Mouse (Mus musculus) retina, adult 2 months (tissue): ENCODE measurements around the gene Fam53b.
"Not testable (repeated sequence)": the region's sequence is repeated elsewhere in the genome, so short reads cannot be mapped to it uniquely, and the experiment has no call there.

Experiments
- DNase-seq: peaks from one replicate; pipeline ENCODE4 v3.0.0-alpha.2; 2012; ENCODE audit warnings: low read depth, low spot score

Fam53b gene

DNA sequence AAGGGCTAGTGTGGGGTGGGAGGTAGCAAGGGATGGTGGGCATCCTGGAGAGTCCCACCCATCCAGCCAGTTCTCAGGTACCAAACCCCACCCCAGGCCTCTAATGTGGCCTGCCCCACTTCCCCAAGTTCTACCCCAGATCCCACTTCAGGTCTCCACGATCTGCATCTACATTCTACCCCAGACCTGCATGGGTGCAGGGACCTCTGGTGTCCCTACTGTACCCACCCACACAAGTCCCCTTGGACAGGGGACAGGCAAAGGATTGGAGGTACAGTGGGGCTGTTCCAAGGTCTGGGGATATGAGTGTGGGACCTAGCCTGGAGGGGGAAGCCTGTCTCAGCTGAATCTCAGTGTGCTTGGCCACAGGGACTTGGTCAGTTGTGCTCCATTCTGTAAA lies 131.9 kb downstream of the Fam53b start:
- DNase-seq: no peak

DNA sequence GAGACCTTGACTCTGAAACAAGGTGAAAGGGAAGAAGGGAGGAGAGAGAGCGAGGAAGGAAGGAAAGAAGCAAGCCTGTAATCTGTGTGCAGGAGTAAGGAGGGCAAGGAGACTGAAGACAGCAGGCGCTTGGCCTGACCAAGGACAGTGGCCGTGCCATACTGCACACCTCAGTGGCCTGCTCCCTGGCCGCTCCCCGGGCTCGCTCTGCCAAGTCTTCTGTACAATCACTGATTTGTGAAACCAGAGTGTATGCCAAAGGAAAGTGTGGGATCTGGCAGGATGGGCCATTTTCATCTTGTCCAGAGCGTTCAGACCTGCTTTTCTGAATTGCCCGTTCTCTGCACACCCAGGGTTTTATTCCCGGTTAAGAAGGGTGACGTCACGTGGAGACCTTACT lies 132.4 kb downstream of the Fam53b start:
- DNase-seq: no peak

DNA sequence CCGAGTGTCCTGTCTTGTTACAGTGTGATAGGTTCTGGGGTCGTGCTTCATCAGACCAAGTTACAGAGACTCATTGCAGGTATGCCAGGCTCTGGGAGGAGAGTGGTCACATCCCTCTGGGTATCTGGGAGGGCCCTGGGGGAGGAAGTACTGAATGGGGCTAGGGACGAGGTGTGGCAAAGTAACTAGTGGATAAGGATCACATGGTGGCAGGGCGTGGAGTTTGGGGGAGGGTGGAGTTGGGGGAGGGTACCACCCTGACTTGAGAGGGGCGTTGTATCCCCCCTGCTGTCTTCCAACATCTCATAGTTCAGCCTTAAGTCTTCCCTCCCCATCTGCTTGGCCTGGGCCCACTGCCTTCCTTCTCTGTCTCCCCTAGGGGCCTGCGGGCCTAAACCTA lies 134.1 kb downstream of the Fam53b start:
- DNase-seq: no peak

- DNase-seq: no peak
These were observed 134.6 kb downstream of the Fam53b start for GRCm38 (mm10) chr7:132679117-132679516.

GRCm38 (mm10) chr7:132675922-132676321 lies 137.8 kb downstream of the Fam53b start:
- DNase-seq: no peak

DNA sequence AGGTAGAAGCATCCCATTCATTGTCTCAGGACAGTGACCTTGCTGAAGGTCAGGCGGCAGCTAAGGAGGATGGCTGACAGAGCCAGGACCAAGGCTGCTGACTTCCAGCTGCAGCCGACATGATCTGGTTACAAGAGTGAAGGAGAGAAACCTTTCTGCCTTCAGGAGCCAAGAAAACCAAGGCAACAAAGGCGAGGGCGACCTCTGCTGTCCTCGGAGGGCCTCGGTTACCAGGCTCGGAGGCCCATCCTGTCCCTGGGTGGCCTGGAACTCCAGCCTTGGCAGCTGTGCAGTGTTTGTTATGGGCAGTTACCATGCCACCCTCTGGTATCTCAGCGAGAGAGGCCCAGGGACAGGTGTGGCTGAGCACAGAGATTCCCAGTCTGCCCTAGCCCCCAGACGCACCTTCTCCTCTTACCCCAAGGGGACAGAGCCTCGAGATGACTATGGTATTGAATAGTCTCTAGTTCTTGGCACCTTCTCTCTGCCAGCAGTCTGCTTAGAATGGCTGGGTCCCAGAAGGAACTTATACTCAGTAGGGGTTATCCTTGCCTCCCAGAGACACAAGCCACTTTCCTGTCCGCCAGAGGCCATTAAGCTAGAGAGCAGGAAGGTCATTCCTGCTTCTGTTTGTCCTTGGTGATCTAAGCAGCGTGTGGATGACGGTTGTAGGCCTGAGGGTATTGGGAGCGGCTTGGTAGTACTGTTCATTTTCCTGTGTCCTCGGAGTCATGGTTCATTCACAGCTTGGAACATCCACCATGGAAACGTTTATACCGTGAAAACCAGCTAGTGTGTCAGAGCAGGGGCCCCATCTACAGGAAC lies 139.5 kb downstream of the Fam53b start:
- DNase-seq: no peak

DNA sequence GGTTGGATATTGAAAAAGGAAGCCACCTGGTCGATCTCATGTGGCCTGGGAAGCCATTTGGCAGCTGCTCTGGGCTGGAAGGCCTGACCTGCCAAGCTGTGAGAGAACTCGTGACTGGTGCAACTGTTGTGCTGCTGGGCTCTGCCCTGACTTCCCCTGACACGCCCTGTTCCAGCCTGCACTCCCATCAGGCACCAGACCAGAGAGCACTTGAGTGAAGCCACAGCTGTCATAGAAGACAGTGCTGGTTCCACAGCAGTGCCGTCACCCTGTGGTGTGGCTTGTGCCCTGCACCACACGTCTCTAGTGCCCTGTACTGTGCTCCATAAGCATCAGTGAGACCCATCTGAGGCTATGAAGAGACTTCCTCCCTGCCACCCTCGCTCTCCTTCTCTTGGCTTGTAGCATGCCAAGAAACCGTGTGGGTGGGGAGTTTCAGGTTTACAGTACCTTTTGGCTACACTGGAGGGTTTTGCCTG lies 141.2 kb downstream of the Fam53b start:
- no peak for DNase-seq

DNA sequence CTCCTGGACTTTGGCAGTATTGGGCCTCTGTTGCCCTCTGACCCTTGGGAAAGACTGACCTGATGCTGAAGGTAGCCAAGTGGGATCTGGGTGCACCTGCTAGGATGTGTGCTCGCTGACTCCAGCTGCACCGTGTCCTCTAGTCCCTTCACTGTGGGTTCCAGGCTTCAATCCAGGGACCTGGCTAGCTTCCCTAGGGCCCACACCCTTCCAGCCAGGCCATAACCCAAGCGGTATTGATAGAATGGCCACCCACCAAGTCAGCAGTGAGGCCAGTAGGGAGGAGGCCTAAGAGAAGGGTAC lies 142.9 kb downstream of the Fam53b start:
- DNase-seq: no peak

DNA sequence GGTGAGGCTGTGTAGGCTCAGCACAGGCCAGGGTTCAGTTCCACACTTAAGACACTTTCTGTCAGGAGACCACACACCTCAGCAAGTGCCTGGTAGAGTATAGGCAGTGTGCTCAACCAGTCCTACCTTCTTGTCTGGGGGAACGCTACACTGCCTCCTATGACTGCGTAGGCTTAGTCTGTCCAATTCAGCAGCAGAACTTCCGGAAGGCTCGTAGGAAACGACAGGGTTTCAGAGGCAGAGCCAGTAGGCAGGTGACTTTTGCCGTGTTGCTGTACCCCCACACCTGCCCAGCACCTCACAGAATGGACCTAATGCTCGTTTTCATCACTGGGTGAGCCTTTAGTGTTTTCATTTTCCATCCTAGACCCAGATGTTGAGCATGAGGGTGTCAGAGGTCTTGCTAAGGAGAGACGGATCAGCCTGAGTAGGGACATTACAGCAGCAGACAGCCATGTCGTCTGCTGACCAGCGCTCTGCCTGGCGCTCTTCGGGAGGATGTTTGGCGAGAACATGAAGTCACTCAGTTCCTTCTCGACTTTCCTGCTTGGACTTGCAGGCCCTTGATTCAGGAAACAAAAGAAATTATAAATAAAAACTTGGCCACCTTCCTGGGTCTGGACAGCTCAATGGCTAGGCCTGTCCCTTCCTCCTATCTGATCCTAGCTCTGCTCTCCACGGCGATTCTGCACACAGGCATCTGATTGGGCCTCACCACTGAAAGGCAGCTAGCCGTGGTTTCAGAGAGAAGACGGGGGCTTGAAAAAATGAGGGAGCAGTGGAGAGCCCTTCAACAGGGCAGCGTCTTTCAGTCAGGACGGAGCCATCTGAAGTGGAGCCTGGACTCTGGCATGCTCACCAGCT lies 143.5 kb downstream of the Fam53b start:
- no peak for DNase-seq

DNA sequence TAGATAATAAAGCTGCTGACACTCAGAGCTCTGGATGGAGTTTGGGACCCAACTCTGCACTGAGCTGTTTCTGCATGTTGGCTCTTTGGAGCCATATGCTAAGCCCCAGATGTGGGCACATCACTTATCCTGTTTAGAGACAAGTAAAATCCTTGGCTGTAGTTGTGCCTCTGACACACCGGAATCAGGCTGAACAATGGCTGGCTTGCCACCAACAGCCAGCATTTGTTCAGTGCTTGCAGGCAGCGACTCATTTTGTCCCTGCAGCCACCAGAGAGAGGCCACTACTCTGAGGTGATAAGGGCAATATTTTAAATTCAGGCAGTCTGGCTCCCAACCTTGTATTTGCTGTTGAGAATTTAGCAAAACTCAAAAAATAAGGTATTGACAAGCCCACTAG lies 145.1 kb downstream of the Fam53b start:
- DNase-seq: no peak

GRCm38 (mm10) chr7:132666516-132666915 lies 147.2 kb downstream of the Fam53b start:
- DNase-seq: no peak

DNA sequence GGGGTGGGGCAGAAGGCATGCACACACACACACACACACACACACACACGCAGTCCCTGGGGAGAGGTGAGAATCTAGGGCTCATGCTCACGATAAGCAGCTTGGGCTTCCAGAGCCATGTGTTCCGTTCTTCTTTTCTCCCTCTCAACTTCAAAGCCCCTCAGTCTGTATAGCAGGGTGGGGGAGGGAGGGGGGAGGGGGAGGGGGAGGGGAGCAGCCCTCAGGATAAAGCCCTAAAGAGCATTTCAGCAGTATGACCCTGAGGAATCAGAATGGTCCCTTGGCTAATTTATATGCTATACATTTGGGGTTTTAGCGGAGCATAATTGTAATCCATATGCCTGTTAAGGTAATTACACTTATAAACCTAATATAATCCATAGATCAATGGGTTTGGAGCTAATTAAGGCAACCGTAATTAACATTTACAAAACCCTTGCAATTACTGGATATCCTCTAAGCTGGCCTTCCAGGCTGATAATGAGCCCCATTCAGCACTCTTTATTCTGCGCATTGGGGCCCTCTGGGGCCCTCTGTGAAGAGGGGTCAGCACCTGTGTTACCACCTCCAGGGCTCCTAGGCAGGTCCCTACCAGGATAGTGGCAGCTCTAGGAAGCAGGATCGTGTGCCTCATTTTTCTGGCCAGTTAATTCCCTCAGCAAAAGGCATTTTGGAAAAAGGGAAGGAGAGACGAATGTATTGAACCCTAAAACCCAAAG lies 147.9 kb downstream of the Fam53b start:
- no peak for DNase-seq

DNA sequence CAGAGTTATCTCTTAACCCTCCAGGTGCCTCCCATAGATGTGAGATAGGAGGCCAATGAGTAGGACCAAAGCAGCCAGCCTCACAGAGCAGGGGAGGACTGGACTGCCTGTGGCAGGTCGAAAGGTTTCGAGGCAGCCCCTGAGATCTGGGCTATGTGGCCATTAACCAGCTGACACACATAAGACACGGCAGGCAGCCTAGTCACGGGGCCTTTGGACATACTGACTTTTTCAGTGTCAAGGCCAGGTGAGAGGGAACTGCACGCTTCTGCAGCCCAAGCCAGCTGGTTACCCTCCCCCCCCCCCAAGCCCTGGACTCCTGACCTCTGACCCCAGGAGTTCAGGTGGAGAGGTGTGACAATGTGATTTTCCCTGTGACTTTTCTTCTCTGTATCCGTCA lies 148.9 kb downstream of the Fam53b start:
- DNase-seq: no peak

DNA sequence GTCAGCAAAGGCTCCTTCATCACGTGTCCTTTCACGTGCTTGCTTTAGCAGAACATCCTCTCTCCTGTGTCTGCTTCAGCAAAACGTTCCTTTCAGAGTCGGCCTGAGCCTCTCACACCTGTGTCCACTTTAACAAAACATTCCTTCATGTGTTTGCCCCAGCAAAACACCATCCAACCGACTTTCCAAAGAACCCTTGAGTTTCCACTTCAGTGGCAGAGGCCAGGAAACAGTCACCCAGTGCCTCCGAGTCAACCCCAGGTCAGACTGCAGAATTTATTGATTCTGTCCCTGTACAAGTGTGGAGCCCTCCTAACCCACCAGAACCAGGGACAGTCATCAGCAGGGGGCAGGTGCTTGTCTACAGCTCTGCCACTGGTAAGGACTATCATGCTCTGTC lies 150.9 kb downstream of the Fam53b start:
- DNase-seq: not testable (repeated sequence)
